Comparison of ENCODE assay signal across 8 mouse cellular contexts in the genomic region with DNA sequence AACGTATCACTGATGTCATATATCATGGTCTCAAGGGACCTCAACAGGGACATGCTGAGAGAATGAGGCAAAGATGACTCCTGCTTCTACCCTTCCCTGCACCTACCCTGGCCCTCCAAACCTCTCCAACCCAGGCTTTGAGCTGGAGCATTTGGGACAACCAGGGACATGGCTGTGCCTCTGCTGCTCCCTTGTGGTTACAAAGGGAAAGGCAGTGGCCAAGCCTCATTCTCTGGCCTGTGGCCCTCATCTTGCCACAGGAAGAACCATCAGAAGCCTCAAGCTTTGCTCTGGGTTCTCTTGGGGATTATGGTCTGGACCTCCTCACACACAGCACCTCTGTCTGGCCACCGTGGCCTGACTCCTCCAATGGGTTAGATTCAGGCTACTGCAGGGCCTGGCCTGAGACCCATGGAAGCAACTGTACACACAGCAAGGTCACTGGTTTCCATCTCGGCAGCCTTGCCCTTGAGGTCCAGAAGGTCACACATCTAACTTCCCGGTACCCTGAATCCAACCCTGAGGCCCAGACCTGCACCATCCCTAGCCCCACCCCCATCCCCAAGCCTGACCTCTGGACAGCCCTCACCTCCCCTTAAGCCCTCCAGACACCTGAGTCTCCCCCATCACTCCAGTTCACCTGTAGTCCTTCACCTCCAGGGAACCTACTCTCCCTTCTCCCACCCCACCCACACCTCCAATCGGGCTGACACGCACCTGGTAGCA. TPM values are rescaled to one million over a fixed set of nuclear protein-coding genes. Genes with fewer than 3 reads are reported as not detected.
A peak's percentile ranks its signal among the peaks of the same experiment; 100 is the strongest.
DNase-seq lines count a peak whose midpoint lies in the region; ATAC-seq and TF ChIP-seq lines count a peak whose summit lies in the region.

No protein-coding gene starts in this region.

- TF ChIP-seq CTCF in left cerebral cortex, adult 2 months (IDR thresholded peaks at IDR 0.05), result peak; percentile 99

- peak; percentile 96 for ATAC-seq in megakaryocyte, adult 5-6 weeks (ENCODE audit: poor library complexity, severe bottlenecking)

- H3K27ac ChIP-seq in left cerebral cortex, adult 2 months, result no peak overlapping the region

- intact Hi-C loops in left cerebral cortex, adult 2 months (cut with DNase I), result loop anchor here (1.0 to 2.0 kb wide), 2 partner anchors 40 to 98 kb away; a partner anchor contains a TSS

- DNase-seq in T-cell, adult 2 months (ENCODE audit: low spot score), result peak; percentile 45
- DNase-seq in cerebellum, adult 8-10 months, result peak; percentile 80
- DNase-seq in frontal cortex, postnatal 14 days (ENCODE audit: low spot score in 2 of 2), result peak; percentile 42 to 57
- peak; percentile 75 for DNase-seq in induced T-regulatory cell, adult 2 months (ENCODE audit: low read depth)
- DNase-seq in left cerebral cortex, adult 2 months (ENCODE audit: extremely low spot score in 1 of 2, low spot score in 2 of 2), result peak; percentile 68 to 77
- DNase-seq in right cerebral cortex, postnatal 4 days, result peak; percentile 44
- peak; percentile 55 for DNase-seq in yolk sac, embryonic 10.5 days (ENCODE audit: low spot score)

- no peak overlapping the region for H3K4me3 ChIP-seq in left cerebral cortex, adult 2 months

RNA-seq across cellular contexts. Expression of a gene that starts 47.1 kb away (rescaled TPM):
- total RNA-seq in left cerebral cortex, adult 2 months (2021), result 10 to 100 TPM; 27.5 to 27.7 TPM
- 12.7 and 19.7 TPM in 2 replicates for total RNA-seq in megakaryocyte, adult 5-6 weeks (2015)
- 8.8 and 9.7 TPM in 2 replicates for total RNA-seq in megakaryocyte, adult 5-6 weeks (2017)
